Mouse (Mus musculus) heart, embryonic 12.5 days (tissue): ENCODE results near the gene Grm7. TPM values are rescaled to one million over a fixed set of nuclear protein-coding genes. Genes with fewer than 3 reads are reported as not detected.

Experiments used
- ATAC-seq: fragments of 200-750 bp; cut with Nextera tagmentation; 2 replicates; pipeline ENCODE4 v1.8.0; 2017; ENCODE audit warnings: moderate TSS enrichment, moderate library complexity; ENCODE audit not compliant: insufficient number of reproducible peaks, low FRiP score
- H3K27ac ChIP-seq: fragments of 300-500 bp; sonication (generic); 2 replicates; pipeline ENCODE4 v1.5.1; 2016; ENCODE audit warnings: mild to moderate bottlenecking, moderate library complexity; ENCODE audit not compliant: poor library complexity, severe bottlenecking
- H3K27me3 ChIP-seq: fragments of 300-500 bp; sonication (generic); replicated peaks from 2 replicates; pipeline ENCODE4 v1.6.1; 2016; ENCODE audit warnings: mild to moderate bottlenecking, moderate library complexity
- H3K36me3 ChIP-seq: fragments of 300-500 bp; sonication (generic); 2 replicates; pipeline ENCODE4 v1.6.1; 2016; ENCODE audit warnings: mild to moderate bottlenecking, moderate library complexity
- H3K4me1 ChIP-seq: fragments of 300-500 bp; sonication (generic); replicated peaks from 2 replicates; pipeline ENCODE4 v1.6.1; 2016; ENCODE audit warnings: mild to moderate bottlenecking
- H3K4me2 ChIP-seq: fragments of 300-500 bp; sonication (generic); 2 replicates; pipeline ENCODE4 v1.6.1; 2016; ENCODE audit warnings: mild to moderate bottlenecking, moderate library complexity
- H3K4me3 ChIP-seq: fragments of 300-500 bp; sonication (generic); 2 replicates; pipeline ENCODE4 v1.5.1; 2016; ENCODE audit warnings: mild to moderate bottlenecking
- H3K9ac ChIP-seq: fragments of 300-500 bp; sonication (generic); 2 replicates; pipeline ENCODE4 v1.6.1; 2016; ENCODE audit warnings: mild to moderate bottlenecking, moderate library complexity
- H3K9me3 ChIP-seq: fragments of 300-500 bp; sonication (generic); replicated peaks from 2 replicates; pipeline ENCODE4 v1.6.1; 2016; ENCODE audit warnings: mild to moderate bottlenecking, moderate library complexity
- WGBS: fragments of 180-500 bp; shearing (Covaris S2); methylation state at CpG from one replicate; pipeline ENCODE4 v1.1.7; 2016; 5-methylcytosine and 5-hydroxymethylcytosine counted together
- polyA plus RNA-seq: library from polyadenylated mRNA; unstranded; fragments of >200 nt; fragmentation: Nextera tagmentation; extraction: Ambion mirVana; gene quantifications from 2 replicates; pipeline ENCODE4 v1.2.1, GENCODE M21; 2016

Gene Grm7
- polyA plus RNA-seq, 1 experiment from 2014 or later = 1.6 TPM

GRCm38 (mm10) chr6:110733914-110734313 lies 88.5 kb downstream of the Grm7 start:
- no peak for ATAC-seq
- no peaks in the 10 kb centered on the region for H3K27me3 ChIP-seq
- WGBS = 73% methylated on average over 2 of the region's 2 CpGs
- H3K4me3 ChIP-seq = no peak overlapping the region
- H3K4me2 ChIP-seq = no peak overlapping the region
- H3K27ac ChIP-seq = no peak overlapping the region
- H3K9ac ChIP-seq = no peak overlapping the region
- H3K9me3 ChIP-seq = no peaks in the 10 kb centered on the region
- H3K4me1 ChIP-seq = no peaks in the 10 kb centered on the region
- H3K36me3 ChIP-seq = no peaks in the 10 kb centered on the region

- Histone ChIP-seq H3K4me1 (no peaks in the 10 kb centered on the region), H3K27me3 (no peaks in the 10 kb centered on the region), H3K9ac (no peak overlapping the region), H3K9me3 (no peaks in the 10 kb centered on the region), H3K4me3 (no peak overlapping the region), H3K27ac (no peak overlapping the region), H3K4me2 (no peak overlapping the region), H3K36me3 (no peaks in the 10 kb centered on the region)
- WGBS = 43% methylated on average over 7 of the region's 7 CpGs
- ATAC-seq = no peak
Observed at GRCm38 (mm10) chr6:110743981-110744670, 98.7 kb downstream of the Grm7 start.

DNA sequence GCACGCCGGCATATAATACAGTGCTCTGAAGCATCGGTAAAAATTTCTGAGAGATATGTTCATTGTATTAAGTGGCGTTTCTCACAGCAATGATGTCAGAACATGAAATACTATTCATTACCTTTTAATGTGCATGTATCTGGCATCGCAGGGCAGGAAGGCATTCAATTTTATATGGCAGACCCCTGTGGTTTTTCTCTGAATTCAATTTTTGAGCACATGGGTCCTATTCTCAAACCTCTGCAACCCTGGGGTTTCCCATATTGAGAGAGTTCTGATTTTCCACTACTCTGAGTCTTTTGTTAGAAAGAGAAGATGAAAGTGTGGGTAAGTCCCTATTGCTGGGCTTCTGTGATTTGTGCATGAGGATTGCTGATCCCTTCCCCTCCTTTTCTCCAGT lies 110.5 kb downstream of the Grm7 start:
- no peak overlapping the region for H3K27ac ChIP-seq
- H3K9me3 ChIP-seq = no peaks in the 10 kb centered on the region
- no peak overlapping the region for H3K4me3 ChIP-seq
- no peak overlapping the region for H3K9ac ChIP-seq
- ATAC-seq = no peak
- H3K4me2 ChIP-seq = no peak overlapping the region
- WGBS = 87% methylated on average over 5 of the region's 5 CpGs
- H3K27me3 ChIP-seq = no peaks in the 10 kb centered on the region
- H3K4me1 ChIP-seq = no peaks in the 10 kb centered on the region
- no peaks in the 10 kb centered on the region for H3K36me3 ChIP-seq

DNA sequence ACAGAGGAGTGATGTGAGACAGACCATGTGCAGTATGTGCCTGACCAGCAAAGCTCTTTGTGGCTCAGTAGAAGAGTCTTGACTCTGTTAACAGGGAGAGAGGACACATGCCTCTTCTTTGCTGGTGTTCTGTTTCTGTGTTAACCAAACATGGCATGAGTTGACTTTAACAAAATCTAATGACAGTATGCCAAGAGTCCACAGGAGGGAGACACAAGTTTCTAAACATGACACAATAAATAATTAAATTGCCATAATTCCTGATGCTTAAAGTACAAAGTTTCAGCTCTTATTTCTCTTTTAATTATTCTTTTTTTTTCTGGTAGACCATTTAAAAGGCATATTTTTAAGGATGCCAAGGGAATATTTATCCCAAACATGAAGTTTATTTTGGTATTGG lies 124.2 kb downstream of the Grm7 start:
- H3K4me3 ChIP-seq = no peak overlapping the region
- H3K4me1 ChIP-seq = no peaks in the 10 kb centered on the region
- H3K27me3 ChIP-seq = no peaks in the 10 kb centered on the region
- H3K4me2 ChIP-seq = no peak overlapping the region
- no peak overlapping the region for H3K9ac ChIP-seq
- H3K9me3 ChIP-seq = no peaks in the 10 kb centered on the region
- H3K36me3 ChIP-seq = no peaks in the 10 kb centered on the region
- no peak for ATAC-seq
- H3K27ac ChIP-seq = no peak overlapping the region

DNA sequence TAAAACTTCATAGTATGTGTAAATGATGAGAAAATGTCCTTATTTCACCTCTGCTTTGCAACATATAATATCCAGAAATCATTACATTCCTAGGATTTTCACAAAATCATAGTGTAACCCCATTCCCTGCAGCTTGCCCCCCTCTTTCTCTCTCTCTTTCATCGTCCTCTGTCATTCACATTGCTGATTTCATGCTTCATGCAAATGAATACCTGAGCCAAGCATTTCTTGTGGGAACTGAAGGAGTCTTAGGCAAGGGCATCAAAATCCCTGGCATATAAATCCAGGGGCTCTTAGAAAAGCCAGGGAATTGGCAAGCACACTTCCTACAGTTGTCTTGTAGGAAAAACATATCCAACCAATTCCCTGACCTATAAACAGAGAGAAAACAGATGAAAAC lies 127.3 kb downstream of the Grm7 start:
- H3K9ac ChIP-seq = no peak overlapping the region
- H3K4me1 ChIP-seq = no peaks in the 10 kb centered on the region
- H3K27me3 ChIP-seq = no peaks in the 10 kb centered on the region
- no peak overlapping the region for H3K4me3 ChIP-seq
- H3K4me2 ChIP-seq = no peak overlapping the region
- no peak for ATAC-seq
- no peak overlapping the region for H3K27ac ChIP-seq
- no peaks in the 10 kb centered on the region for H3K36me3 ChIP-seq
- H3K9me3 ChIP-seq = no peaks in the 10 kb centered on the region
- WGBS = 47% methylated on average over 1 of the region's 1 CpGs

DNA sequence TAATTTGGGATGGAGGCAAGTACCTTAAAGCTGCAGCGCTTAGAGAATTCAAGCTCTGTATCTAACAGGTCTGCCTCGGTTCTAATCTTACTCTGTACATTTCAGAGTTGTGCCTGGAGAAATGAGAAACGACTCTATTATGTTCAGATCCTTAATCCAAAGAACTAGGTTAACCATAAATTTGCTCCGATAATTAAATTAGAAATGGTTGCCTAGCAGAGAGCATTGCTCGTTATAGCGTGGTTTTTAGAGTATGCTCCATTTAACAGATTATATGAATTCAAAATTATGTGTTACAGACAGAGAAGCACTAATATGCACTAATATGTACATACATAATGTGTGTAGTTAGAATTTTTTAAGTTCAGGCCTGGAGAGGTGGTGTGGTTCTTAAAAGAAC lies 130.7 kb downstream of the Grm7 start:
- no peak for ATAC-seq
- Histone ChIP-seq H3K27me3 (no peaks in the 10 kb centered on the region), H3K9ac (no peak overlapping the region), H3K9me3 (no peaks in the 10 kb centered on the region), H3K27ac (no peak overlapping the region), H3K36me3 (no peaks in the 10 kb centered on the region), H3K4me1 (no peaks in the 10 kb centered on the region), H3K4me2 (no peak overlapping the region), H3K4me3 (no peak overlapping the region)
- 86% methylated on average over 6 of the region's 6 CpGs for WGBS

DNA sequence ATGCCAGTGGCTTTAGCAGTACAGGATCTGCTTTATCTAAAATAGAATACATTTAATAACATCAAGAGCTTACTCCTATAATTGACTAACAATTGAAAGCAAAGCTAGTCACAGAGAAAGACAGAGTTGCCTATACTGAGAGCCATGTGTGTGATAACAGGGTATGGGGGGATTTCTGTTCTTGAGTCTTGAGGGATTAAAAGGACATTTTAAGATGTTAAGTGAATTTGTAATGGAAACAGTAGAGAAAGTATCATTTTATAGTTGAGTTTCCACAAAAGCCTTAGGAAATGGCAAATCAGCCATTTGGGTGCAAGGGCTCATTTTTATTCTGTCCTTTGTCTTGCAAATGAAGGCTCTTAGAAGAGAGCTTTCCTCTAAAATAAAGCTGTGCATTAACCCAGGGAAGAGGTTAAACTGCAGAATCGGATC lies 140.1 kb downstream of the Grm7 start:
- Histone ChIP-seq H3K4me3 (no peak overlapping the region), H3K4me1 (no peaks in the 10 kb centered on the region), H3K27me3 (no peaks in the 10 kb centered on the region), H3K36me3 (no peaks in the 10 kb centered on the region), H3K4me2 (no peak overlapping the region), H3K9me3 (no peaks in the 10 kb centered on the region), H3K27ac (no peak overlapping the region), H3K9ac (no peak overlapping the region)
- 52% methylated on average over 1 of the region's 1 CpGs for WGBS
- no peak for ATAC-seq

DNA sequence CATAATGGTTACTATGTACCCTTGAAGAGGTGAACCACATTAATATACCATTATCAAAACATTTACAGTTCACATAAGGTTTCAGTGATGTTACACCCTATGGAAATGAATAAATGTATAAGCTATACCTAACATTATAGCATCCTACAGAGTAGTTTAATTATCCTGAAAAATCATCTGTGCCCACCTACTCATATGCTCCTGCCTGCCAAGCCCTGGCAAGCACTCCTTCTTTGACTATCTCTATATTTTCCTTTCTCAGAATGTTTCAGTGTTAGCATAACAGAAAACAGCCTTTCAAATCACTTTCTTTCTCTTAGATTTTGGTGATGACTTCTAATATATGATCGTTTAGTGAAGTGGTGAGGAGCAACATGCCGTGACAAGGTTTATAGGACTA lies 147.3 kb downstream of the Grm7 start:
- Histone ChIP-seq H3K4me3 (no peak overlapping the region), H3K4me2 (no peak overlapping the region), H3K27ac (no peak overlapping the region), H3K4me1 (no peaks in the 10 kb centered on the region), H3K36me3 (no peaks in the 10 kb centered on the region), H3K27me3 (no peaks in the 10 kb centered on the region), H3K9me3 (no peaks in the 10 kb centered on the region), H3K9ac (no peak overlapping the region)
- ATAC-seq = no peak
- WGBS = 82% methylated on average over 2 of the region's 2 CpGs

DNA sequence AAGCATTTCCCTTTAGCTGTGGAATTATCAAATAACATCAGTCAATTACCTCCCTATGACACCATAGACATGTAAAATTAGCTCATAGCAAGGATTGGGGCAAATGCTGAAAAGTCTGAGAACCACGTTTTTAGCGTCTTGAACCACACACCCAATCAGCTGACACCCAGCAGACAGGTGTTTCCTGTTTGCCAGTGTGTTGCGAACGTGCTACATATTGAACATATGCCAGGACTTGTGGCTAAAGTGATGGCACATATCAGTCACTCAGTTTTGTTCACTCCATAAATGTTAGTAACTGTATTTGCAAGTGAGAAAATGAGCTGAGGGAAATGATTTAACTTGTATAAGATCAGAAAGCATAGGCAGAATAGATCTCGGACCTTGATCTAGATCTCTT lies 162.1 kb downstream of the Grm7 start:
- no peak overlapping the region for H3K9ac ChIP-seq
- no peak overlapping the region for H3K4me3 ChIP-seq
- no peak overlapping the region for H3K27ac ChIP-seq
- H3K36me3 ChIP-seq = no peaks in the 10 kb centered on the region
- H3K4me2 ChIP-seq = no peak overlapping the region
- H3K4me1 ChIP-seq = no peaks in the 10 kb centered on the region
- no peaks in the 10 kb centered on the region for H3K9me3 ChIP-seq
- WGBS = 56% methylated on average over 5 of the region's 5 CpGs
- H3K27me3 ChIP-seq = no peaks in the 10 kb centered on the region
- ATAC-seq = no peak

- H3K9ac ChIP-seq = no peak overlapping the region
- no peaks in the 10 kb centered on the region for H3K36me3 ChIP-seq
- 58% methylated on average over 5 of the region's 5 CpGs for WGBS
- H3K27me3 ChIP-seq = no peaks in the 10 kb centered on the region
- no peak overlapping the region for H3K27ac ChIP-seq
- H3K4me3 ChIP-seq = no peak overlapping the region
- 0 out of 2 replicates have a peak, but pooled peaks cover 2% of the 10 kb centered on the region for H3K9me3 ChIP-seq
- ATAC-seq = no peak
- no peak overlapping the region for H3K4me2 ChIP-seq
- no peaks in the 10 kb centered on the region for H3K4me1 ChIP-seq
Observed at GRCm38 (mm10) chr6:110812214-110812613, 166.8 kb downstream of the Grm7 start.

- no peak for ATAC-seq
- Histone ChIP-seq H3K9me3 (0 out of 2 replicates have a peak, but pooled peaks cover 2% of the 10 kb centered on the region), H3K4me3 (no peak overlapping the region), H3K9ac (no peak overlapping the region), H3K4me1 (no peaks in the 10 kb centered on the region), H3K4me2 (no peak overlapping the region), H3K36me3 (no peaks in the 10 kb centered on the region), H3K27me3 (no peaks in the 10 kb centered on the region), H3K27ac (no peak overlapping the region)
- 77% methylated on average over 2 of the region's 2 CpGs for WGBS
Observed at GRCm38 (mm10) chr6:110818236-110818635, 172.9 kb downstream of the Grm7 start.

- Histone ChIP-seq H3K4me3 (no peak overlapping the region), H3K36me3 (no peaks in the 10 kb centered on the region), H3K9ac (no peak overlapping the region), H3K27ac (no peak overlapping the region), H3K4me2 (no peak overlapping the region), H3K27me3 (no peaks in the 10 kb centered on the region), H3K4me1 (no peaks in the 10 kb centered on the region), H3K9me3 (no peaks in the 10 kb centered on the region)
- no peak for ATAC-seq
Observed at GRCm38 (mm10) chr6:110868311-110868710, 222.9 kb downstream of the Grm7 start.
